Mouse (Mus musculus): Measurements from ENCODE around the gene Zfhx3. TPM values are rescaled to one million over a fixed set of nuclear protein-coding genes. Genes with fewer than 3 reads are reported as not detected.

The Zfhx3 gene
- polyA plus RNA-seq, 1 experiment from 2014 or later = 27.5 TPM

DNA sequence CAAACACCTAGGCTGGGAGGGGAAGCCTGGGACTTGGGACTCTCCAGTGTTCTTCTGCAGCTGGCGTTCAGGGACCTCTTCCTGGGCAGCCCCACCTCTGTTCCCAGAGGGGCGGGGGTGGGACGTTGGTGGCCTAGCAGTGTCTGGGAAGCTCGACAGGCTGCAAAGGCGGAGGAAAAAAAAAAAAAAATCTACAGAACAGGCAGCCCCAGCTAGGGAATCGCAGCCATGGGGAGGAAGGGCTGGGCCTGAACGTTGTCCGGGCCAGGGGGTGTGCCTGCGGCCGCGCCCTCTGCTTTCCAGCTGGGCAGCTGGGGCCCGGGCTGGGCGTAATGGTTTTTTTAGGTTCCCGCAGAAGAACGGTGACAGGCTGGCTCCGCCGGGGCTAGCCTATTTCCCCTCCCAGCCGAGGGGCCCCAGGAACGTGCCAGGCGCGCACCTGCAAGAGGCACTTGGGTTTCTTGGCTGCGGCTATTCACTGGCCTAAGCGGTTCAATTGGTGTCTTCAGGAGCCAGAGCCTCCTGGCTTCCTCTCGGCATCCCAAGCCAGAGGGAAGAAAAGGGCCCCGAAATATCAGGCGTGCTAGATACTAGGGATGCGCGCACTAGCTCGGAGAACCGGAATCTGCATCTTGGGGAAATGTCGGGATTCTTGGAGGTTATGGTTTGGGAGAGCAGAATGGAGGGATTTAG, 753.6 kb downstream of the Zfhx3 start:
- Histone ChIP-seq H3K4me1 (ENCODE audit: control insufficient read depth, insufficient read depth, low read length) (peaks cover 12% of the 10 kb centered on the region), H3K9ac (replicated peaks; ENCODE audit: low read length) (peak overlapping the region; percentile 46), H3K9me3 (replicated peaks; ENCODE audit: control insufficient read depth, low read length) (no peaks in the 10 kb centered on the region), H3K36me3 (replicated peaks; ENCODE audit: control insufficient read depth, insufficient read depth, low read depth, low read length) (no peaks in the 10 kb centered on the region), H3K27ac (replicated peaks; ENCODE audit: low read depth, low read length) (no peak overlapping the region), H3K4me2 (ENCODE audit: low read depth, low read length) (peak overlapping the region; percentile 44), H3K4me3 (ENCODE audit: low read depth, low read length) (peak overlapping the region; percentile 20), H3K27me3 (ENCODE audit: control insufficient read depth, insufficient read depth, low read length) (peaks cover 11% of the 10 kb centered on the region)
- under 1% methylated on average over 31 of the region's 31 CpGs for WGBS
- DNase-seq (ENCODE audit: low spot score) (no peak), ATAC-seq (replicated peaks; ENCODE audit: insufficient number of reproducible peaks, low FRiP score, low TSS enrichment, low read depth) (no peak)

DNA sequence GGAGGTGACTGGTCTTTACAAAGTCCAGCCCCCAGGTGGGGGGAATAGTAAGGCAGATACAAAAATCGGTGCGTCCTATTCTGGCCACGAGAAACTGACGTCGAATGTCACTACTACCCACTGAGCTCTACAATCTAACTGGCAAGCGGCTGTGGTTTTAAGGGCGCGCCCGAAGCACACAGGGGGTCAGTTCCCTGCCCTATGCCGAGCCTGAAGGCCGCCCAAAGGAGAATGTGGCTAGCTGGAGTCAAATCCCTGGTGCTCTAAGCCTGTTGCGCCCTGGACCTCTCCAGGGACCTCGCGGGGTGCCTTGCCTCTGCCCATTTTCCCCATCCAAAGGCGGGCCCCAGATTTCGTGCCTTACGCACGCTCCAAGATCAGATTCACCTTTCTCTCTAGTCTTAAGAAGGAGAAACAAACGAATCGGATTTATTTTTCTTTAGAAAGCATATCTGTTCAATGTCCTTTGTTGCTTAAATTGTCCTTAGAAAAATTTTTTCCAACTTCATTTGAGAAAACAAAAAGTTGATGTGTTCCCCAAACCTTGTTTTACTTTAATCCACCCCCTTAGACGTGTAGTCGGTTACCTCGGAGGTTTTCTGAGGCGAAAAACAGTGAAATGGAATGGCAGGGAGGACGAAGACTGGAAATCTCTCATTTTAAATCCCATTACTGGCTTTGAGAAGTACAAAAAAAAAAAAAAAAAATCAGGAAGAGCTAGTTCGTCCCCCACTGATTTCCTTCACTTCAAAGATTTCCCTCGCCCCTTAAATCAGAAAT, 754.4 kb downstream of the Zfhx3 start:
- H3K4me2 ChIP-seq (ENCODE audit: low read depth, low read length) = peak overlapping the region; percentile 44
- H3K4me1 ChIP-seq (ENCODE audit: control insufficient read depth, insufficient read depth, low read length) = peaks cover 9% of the 10 kb centered on the region
- no peaks in the 10 kb centered on the region for H3K9me3 ChIP-seq (replicated peaks; ENCODE audit: control insufficient read depth, low read length)
- 1% methylated on average over 27 of the region's 27 CpGs for WGBS
- no peak overlapping the region for H3K27ac ChIP-seq (replicated peaks; ENCODE audit: low read depth, low read length)
- H3K36me3 ChIP-seq (replicated peaks; ENCODE audit: control insufficient read depth, insufficient read depth, low read depth, low read length) = no peaks in the 10 kb centered on the region
- H3K27me3 ChIP-seq (ENCODE audit: control insufficient read depth, insufficient read depth, low read length) = peaks cover 11% of the 10 kb centered on the region
- no peak for DNase-seq (ENCODE audit: low spot score)
- peak overlapping the region; percentile 46 for H3K9ac ChIP-seq (replicated peaks; ENCODE audit: low read length)
- peak overlapping the region; percentile 20 for H3K4me3 ChIP-seq (ENCODE audit: low read depth, low read length)
- no peak for ATAC-seq (replicated peaks; ENCODE audit: insufficient number of reproducible peaks, low FRiP score, low TSS enrichment, low read depth)

DNA sequence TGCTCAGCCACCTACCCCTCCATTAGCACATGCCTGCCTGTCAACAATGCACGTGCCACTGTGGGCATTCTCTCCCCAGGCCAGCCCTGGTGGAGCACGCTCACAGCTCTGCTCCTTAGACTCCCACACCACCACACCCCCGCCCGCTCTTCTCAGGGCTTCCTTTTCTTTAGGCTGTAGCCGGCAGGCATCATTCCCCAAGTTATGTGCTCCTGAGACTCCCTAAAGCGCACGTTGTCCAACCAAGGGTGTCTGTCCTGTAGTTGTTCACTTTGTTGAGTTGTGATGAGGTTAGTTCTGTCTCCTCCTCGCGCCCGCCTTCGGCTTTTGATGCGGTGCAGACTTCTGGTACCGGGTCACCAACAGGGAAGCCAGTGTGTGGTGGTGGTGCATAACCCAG, 755.1 kb downstream of the Zfhx3 start:
- DNase-seq (ENCODE audit: low spot score) (no peak), ATAC-seq (replicated peaks; ENCODE audit: insufficient number of reproducible peaks, low FRiP score, low TSS enrichment, low read depth) (no peak)
- no peaks in the 10 kb centered on the region for H3K36me3 ChIP-seq (replicated peaks; ENCODE audit: control insufficient read depth, insufficient read depth, low read depth, low read length)
- H3K9me3 ChIP-seq (replicated peaks; ENCODE audit: control insufficient read depth, low read length) = no peaks in the 10 kb centered on the region
- no peak overlapping the region for H3K4me3 ChIP-seq (ENCODE audit: low read depth, low read length)
- WGBS = 1% methylated on average over 13 of the region's 13 CpGs
- peaks cover 9% of the 10 kb centered on the region for H3K4me1 ChIP-seq (ENCODE audit: control insufficient read depth, insufficient read depth, low read length)
- H3K27me3 ChIP-seq (ENCODE audit: control insufficient read depth, insufficient read depth, low read length) = peaks cover 11% of the 10 kb centered on the region
- no peak overlapping the region for H3K27ac ChIP-seq (replicated peaks; ENCODE audit: low read depth, low read length)
- H3K9ac ChIP-seq (replicated peaks; ENCODE audit: low read length) = no peak overlapping the region; the same call in 1 of the 2 replicates
- 0 out of 2 replicates have a peak overlapping the region, but pooled peaks have one; percentile 11 for H3K4me2 ChIP-seq (ENCODE audit: low read depth, low read length)

DNA sequence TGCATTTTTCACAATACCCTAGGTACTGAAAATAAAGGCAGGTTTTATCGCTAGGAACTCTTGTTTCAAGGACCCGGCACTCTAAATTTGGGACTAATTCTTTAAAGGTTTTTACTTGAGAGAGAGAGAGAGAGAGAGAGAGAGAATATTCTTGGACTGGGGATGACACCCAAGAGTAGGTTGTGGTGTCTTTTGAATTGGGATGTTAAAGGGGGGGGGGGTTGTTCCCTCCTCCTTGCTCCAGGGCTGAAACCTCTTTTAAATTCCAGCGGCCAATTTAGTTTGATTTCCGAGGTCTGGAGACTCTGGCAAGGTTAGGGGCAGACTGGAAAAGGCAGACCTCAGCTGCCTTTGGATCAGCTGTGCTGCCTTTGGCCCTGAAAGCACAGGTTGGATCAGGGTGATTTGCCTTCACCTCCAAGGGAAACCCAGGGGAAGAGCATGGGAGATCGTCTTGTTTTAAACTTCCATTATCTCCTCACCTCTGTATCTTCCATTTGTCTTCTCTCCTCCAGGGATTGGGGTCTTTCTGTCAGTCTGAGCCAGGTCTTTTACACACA, 755.7 kb downstream of the Zfhx3 start:
- H3K9ac ChIP-seq (replicated peaks; ENCODE audit: low read length) = no peak overlapping the region; the same call in 1 of the 2 replicates
- no peaks in the 10 kb centered on the region for H3K9me3 ChIP-seq (replicated peaks; ENCODE audit: control insufficient read depth, low read length)
- DNase-seq (ENCODE audit: low spot score) (no peak), ATAC-seq (replicated peaks; ENCODE audit: insufficient number of reproducible peaks, low FRiP score, low TSS enrichment, low read depth) (no peak)
- no peak overlapping the region for H3K27ac ChIP-seq (replicated peaks; ENCODE audit: low read depth, low read length)
- 2% methylated on average over 5 of the region's 5 CpGs for WGBS
- H3K4me3 ChIP-seq (ENCODE audit: low read depth, low read length) = no peak overlapping the region
- H3K4me2 ChIP-seq (ENCODE audit: low read depth, low read length) = no peak overlapping the region
- H3K4me1 ChIP-seq (ENCODE audit: control insufficient read depth, insufficient read depth, low read length) = peaks cover 9% of the 10 kb centered on the region
- H3K27me3 ChIP-seq (ENCODE audit: control insufficient read depth, insufficient read depth, low read length) = peaks cover 11% of the 10 kb centered on the region
- H3K36me3 ChIP-seq (replicated peaks; ENCODE audit: control insufficient read depth, insufficient read depth, low read depth, low read length) = no peaks in the 10 kb centered on the region

DNA sequence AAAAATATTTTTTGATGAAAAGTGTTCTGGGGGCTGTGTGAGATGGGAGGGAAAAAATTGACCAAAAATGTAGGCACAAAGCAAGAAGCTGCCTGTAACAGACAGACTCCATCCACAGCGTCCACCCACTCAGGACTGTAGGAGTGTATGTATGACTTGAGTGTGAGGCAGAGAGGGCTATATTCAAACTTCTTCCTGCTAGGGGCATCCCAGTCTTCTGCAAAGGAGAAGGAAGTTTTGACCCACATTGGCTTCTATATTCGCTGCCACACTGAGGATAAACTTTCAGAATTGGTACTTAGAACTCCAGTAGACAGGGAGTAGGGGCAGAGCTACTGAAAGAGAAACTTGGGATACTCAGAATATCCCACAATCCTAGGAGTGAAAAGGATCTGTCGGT, 756.6 kb downstream of the Zfhx3 start:
- Histone ChIP-seq H3K27me3 (ENCODE audit: control insufficient read depth, insufficient read depth, low read length) (peaks cover 11% of the 10 kb centered on the region), H3K9ac (replicated peaks; ENCODE audit: low read length) (no peak overlapping the region; the same call in 1 of the 2 replicates), H3K27ac (replicated peaks; ENCODE audit: low read depth, low read length) (peak overlapping the region; percentile 61; the same call in 1 of the 2 replicates), H3K4me2 (ENCODE audit: low read depth, low read length) (peak overlapping the region; percentile 64), H3K9me3 (replicated peaks; ENCODE audit: control insufficient read depth, low read length) (no peaks in the 10 kb centered on the region), H3K4me1 (ENCODE audit: control insufficient read depth, insufficient read depth, low read length) (peaks cover 9% of the 10 kb centered on the region), H3K4me3 (ENCODE audit: low read depth, low read length) (0 out of 2 replicates have a peak overlapping the region, but pooled peaks have one; percentile 16), H3K36me3 (replicated peaks; ENCODE audit: control insufficient read depth, insufficient read depth, low read depth, low read length) (no peaks in the 10 kb centered on the region)
- DNase-seq (ENCODE audit: low spot score) (no peak), ATAC-seq (replicated peaks; ENCODE audit: insufficient number of reproducible peaks, low FRiP score, low TSS enrichment, low read depth) (no peak)
- WGBS = 5% methylated on average over 3 of the region's 3 CpGs

DNA sequence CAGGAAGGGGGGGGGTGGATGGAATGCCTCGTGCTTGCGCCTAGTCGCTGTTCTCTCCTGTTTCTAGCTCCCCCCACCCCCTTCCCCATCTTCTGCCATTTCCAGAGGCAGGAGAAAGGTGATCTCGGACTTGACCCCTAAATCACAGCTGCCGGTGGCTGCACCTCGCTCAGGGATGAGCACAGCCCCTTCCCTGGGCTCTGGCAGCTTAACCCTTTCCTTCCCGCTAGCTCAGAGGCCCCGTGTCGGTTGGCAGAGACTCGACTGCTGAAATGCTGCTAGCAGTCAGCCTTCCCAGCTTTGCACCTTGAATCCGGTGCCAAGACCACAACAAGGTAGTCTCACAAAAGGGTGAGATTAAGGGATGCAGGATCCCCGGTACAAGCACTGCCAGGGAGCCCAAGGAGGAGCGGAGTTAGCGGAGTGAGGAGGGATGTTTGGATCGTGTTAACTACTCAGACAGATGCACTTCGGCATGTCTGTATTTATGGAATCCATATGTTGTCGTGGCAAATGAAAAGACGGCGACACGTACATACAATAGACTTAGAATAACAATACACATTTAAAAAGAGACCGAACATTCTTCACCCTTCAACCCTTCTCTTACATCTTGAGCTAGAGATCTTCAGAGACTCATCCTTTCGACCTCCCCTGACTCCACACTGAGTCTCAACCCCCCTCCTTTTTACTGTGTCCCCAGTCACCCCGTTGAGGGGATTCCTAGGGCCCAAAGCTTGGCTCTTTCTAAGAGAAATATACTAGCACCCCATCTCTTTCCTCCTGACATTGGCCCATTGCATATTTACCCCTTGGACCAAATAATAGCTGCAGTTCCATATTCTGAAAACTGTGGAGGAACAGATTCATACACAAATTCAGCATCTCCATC, 757.3 kb downstream of the Zfhx3 start:
- peaks cover 9% of the 10 kb centered on the region for H3K4me1 ChIP-seq (ENCODE audit: control insufficient read depth, insufficient read depth, low read length)
- H3K9ac ChIP-seq (replicated peaks; ENCODE audit: low read length) = peak overlapping the region; percentile 49

DNA sequence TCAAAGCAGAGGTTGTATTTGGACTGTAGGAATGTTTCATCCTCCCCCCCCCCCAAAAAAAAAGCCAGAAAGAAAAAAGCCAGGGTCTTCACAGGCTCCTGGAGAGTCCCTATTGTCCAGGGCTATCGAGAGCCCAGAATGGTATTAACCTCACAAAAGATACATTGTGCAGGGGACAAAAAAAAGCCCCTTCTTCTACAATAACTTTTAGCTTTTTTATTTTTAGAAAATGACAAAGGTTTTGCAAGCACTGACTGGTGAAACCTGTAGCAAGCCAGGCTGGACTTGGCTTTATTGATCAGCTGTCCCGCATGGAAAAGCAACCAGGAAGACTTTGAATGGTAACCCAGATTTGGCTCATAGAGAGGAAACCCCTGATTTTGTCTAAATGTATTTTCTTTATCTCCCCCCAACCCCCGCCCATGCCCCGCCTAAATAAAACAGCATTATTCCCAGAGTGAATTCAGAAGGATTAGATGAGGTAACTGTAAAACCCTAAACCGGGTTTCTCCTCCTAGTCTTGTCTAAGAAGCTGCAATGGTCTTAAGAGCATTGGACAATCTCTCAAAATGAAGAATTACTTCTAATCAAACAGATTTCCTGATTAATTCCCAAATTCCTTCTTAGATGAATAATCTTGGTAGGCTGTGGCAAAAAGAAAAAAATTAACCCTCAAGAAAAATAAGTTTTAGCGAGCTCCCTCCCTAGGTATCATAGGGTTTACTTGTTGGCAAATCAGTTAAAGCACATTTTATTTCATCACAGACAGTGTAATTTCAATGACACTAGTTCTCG, 759.1 kb downstream of the Zfhx3 start:
- H3K27ac ChIP-seq (replicated peaks; ENCODE audit: low read depth, low read length) = no peak overlapping the region
- H3K4me3 ChIP-seq (ENCODE audit: low read depth, low read length) = peak overlapping the region; percentile 7; the same call in 1 of the 2 replicates
- ATAC-seq (replicated peaks; ENCODE audit: insufficient number of reproducible peaks, low FRiP score, low TSS enrichment, low read depth) = no peak
- no peaks in the 10 kb centered on the region for H3K36me3 ChIP-seq (replicated peaks; ENCODE audit: control insufficient read depth, insufficient read depth, low read depth, low read length)
- no peaks in the 10 kb centered on the region for H3K9me3 ChIP-seq (replicated peaks; ENCODE audit: control insufficient read depth, low read length)
- peak overlapping the region; percentile 25; the same call in 1 of the 2 replicates for H3K9ac ChIP-seq (replicated peaks; ENCODE audit: low read length)
- peaks cover 2% of the 10 kb centered on the region; the same call in 1 of the 2 replicates for H3K27me3 ChIP-seq (ENCODE audit: control insufficient read depth, insufficient read depth, low read length)
- DNase-seq (ENCODE audit: low spot score) = no peak
- WGBS = 11% methylated on average over 7 of the region's 7 CpGs
- H3K4me1 ChIP-seq (ENCODE audit: control insufficient read depth, insufficient read depth, low read length) = peaks cover 4% of the 10 kb centered on the region
- peak overlapping the region; percentile 14 for H3K4me2 ChIP-seq (ENCODE audit: low read depth, low read length)

More for the DNA sequence above, 757.3 kb downstream of the Zfhx3 start:
- no peaks in the 10 kb centered on the region for H3K36me3 ChIP-seq (replicated peaks; ENCODE audit: control insufficient read depth, insufficient read depth, low read depth, low read length)
- ATAC-seq (replicated peaks; ENCODE audit: insufficient number of reproducible peaks, low FRiP score, low TSS enrichment, low read depth) (0 out of 2 replicates have a peak, but pooled peaks have one; percentile 41), DNase-seq (ENCODE audit: low spot score) (peak; percentile 75)
- peak overlapping the region; percentile 16; the same call in 1 of the 2 replicates for H3K4me3 ChIP-seq (ENCODE audit: low read depth, low read length)
- H3K4me2 ChIP-seq (ENCODE audit: low read depth, low read length) = peak overlapping the region; percentile 64
- WGBS = under 1% methylated on average over 23 of the region's 23 CpGs
- H3K27me3 ChIP-seq (ENCODE audit: control insufficient read depth, insufficient read depth, low read length) = peaks cover 7% of the 10 kb centered on the region
- H3K27ac ChIP-seq (replicated peaks; ENCODE audit: low read depth, low read length) = peak overlapping the region; percentile 61; the same call in 1 of the 2 replicates
- no peaks in the 10 kb centered on the region for H3K9me3 ChIP-seq (replicated peaks; ENCODE audit: control insufficient read depth, low read length)

Data from embryonic facial prominence, embryonic 11.5 days (tissue).